Mouse (Mus musculus): Measurements from ENCODE around the gene Shox2.

Gene Shox2

DNA sequence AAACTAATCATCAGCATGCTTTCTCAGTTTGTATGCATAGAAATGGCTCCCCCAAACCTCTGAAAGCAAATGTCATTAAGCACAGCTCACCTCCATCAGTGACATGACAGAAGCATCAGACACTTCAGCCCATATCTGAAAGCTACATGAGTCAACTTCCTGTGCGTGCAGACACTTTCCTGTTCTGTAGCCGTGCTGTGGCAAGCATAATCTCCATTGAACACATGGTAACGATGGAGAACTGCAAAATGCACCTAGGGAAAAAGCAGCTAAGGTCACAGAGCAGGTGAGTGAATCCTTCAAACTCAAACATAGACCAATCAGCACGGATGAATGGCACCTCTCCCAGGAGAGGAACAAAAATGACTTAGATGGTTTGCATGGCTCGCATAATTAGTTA, 21.6 kb downstream of the Shox2 start:
- DNase-seq: no peak

DNA sequence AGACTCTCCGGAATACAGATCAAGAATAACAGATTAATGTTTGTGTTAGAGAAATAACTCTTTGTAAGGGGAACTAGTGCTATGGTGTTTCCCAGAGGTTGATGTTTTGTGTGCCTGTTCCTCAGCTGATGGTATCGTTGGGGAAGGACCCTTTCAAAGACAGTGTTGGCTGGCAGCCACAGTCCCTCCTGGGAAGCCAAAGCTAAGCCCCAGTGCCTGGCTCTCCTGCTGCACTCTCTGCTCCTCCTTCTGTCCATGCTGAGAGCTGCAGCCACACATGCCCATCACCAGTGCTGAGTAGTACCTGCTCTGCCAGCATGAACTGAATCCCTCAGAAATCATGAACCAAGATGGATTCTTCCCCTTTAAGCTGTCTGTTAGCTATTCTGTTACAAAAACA, 26.4 kb downstream of the Shox2 start:
- no peak for DNase-seq

DNA sequence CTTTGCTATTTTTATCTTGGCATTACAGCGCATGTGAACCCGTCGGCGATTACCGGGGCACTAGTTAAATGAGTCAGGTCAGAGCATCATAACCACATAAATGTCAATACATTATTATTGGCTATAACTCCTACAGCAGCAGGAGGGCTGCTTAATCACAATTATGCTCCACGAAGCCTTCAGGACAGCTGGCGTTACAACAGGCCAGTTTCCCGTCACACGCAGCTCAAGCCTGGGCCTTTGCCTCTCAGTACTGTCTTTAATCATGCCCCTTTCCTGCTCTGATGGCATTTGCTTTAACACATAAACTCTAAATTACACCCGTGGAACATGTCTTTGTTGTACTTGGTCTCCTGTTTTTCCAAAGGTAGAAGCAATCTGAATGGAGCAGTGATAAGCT, 41.9 kb downstream of the Shox2 start:
- no peak for DNase-seq

DNA sequence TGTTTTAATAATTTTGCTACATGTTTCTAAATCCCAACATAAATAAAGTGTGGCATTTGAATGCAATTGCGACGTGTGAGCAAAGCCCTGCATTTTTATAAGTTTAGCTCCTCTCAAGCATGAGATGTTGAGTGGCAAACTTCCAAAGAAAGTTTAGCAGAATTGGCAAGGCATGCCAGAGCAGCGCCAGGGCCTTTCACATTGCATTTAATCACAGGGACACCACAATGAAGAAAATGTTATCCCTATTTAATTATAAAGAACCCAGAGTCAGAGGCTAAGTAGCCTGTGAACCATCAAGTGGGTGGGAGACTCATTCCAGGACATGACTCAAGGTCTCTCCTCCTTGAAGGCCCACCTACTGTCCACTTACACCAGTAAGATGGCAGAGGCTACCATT, 59.1 kb downstream of the Shox2 start:
- DNase-seq: no peak

Data from thymus, postnatal 14 days (tissue).